Mouse (Mus musculus): ENCODE data around the gene Nbeal2.
A peak's percentile ranks its signal among the peaks of the same experiment; 100 is the strongest.

The Nbeal2 gene

GRCm38 (mm10) chr9:110673107-110673752, 19.3 kb upstream of the Nbeal2 start:
- DNase-seq: no peak

DNA sequence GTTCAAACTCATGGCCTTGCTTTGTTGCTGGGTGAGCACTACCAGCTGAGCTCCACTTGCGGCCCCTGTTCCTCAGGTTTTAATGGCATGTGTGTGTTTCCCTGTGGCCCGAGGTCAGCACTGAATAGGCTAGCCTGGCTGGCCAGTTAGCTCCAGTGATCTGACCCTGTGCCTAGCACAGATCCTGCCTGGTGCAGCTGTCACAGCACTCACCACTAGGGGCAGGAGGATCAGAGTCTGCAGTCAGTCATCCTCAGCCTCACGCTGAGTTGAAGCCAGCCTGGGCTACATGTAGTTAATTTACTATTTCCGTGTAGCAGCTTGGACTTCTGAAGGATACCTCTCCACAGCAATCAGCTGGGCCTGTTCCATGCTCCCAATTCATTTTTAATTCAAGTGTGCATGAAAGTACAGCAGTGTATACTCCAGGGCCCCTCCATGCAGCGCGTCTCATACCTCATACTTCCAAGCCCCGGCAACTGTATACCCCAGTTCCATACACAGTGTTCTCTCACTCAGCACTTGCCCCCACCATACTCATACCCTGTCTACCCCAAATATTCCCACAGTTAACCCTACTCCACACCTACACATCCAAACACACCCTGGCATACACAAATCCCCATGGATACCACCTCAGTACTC, 18.6 kb upstream of the Nbeal2 start:
- peak in 1 of 2 experiments; percentile 62 for DNase-seq

GRCm38 (mm10) chr9:110669785-110670184, 15.8 kb upstream of the Nbeal2 start:
- DNase-seq: no peak

- DNase-seq: peak; percentile 18 to 57
These were observed 14.8 kb upstream of the Nbeal2 start for GRCm38 (mm10) chr9:110668601-110669293.

DNA sequence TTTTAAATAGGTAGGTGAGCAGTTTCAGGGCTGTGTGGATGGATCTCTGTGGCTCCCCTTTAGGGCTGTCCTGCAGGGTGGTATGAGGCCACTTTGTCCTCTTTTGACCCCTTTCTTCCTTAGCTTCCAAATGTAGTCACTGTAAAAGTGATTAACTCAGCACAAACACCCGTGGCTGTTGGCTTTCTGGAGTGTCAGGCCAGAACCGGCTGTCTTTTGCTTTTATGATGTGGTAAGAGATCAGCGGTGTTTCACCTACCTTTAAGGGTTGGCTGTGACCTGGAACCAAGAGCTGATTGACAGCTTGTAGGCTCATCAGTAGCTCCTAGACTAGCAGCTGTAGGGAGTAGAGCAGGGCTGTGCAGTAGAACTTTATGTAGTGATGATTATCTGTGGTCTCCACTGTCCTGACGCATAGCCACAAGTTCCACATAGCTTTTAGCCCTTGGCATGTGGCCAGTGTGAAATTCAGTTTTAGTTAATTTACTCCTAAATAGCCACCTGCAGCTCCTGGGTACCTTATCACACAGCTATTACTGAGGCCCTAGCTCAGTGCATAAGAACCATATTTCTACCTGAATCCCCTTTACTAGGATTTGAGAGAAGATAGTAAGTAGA, 13.4 kb upstream of the Nbeal2 start:
- no peak for DNase-seq

DNA sequence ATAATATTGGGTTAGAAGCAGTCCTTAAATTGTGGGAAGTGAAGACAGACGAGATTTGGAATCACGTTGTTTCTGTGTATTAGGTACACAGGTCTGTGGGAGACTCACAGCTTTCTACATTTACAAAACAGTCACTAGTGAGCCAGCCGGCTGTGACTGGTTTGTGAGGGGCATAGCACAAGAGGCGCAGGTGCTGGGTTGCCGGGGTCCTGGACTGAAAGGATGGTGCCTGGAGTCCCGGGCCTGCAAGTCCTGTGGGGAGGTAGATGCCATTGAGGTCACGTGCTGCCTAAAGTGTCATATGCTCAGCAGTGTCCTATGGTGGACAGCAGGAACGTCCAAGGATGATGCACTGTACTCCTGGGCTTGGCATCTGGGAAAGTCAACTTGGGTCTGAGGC, 12.4 kb upstream of the Nbeal2 start:
- no peak for DNase-seq

DNA sequence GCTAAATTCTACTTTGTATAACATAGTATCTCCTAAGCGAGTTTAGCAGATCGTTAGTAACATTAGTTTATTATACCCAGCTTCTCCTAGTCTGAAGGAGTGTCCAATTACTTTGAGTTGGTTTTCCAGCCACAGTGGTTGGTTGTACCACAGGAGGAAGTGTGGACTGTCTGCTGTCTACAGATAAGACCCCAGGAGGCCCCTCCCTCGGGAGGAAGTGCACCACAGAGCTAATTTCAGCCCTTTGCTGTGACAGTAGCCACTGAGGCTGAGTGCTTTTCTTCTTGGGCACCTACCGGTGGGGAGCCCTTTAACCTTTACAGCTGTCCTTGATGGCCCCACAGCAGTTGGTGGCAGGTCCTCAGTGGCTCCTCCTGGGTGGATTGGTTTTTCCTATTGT, 12.0 kb upstream of the Nbeal2 start:
- DNase-seq: peak; percentile 66 to 74

- no peak for DNase-seq
These were observed 8.9 kb upstream of the Nbeal2 start for GRCm38 (mm10) chr9:110662844-110663243.

DNA sequence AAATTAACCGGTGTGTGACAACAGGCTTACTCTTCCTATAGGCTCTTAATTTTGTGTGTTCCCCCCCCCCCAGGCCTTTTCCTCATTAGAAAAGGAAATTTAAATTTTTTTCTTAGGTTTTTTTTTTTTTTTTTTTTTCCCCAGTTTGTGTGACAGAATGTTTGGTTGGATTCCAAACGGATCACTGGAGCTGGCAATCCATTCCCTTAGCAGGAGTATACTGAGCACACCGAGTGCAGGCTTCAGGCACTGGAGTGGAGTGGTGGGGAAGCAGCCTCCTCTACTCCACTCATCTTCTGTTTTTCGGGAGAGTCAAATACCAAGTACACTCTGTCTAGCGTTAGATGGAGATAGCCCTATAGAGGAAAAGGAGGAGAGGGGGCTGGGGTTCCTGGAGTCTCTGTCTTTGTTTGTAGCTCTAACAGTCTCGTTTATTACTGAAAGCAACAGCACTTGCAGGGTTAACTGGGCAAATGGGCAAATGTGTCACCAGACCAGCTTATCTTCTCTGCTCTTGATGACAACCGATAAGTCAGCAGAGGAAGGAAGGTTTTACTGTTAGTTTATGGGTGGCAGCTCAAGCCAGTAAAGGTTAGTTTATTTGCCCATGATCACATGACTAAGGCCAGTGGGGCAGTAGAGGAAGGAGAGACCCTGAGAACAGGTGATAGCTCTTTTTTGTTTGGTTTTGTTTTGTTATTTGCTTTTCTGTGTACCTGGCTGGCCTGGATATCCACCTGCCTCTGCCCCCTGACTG, 7.1 kb upstream of the Nbeal2 start:
- no peak for DNase-seq

- no peak for DNase-seq
These were observed 6.2 kb upstream of the Nbeal2 start for GRCm38 (mm10) chr9:110660208-110660607.

- no peak for DNase-seq
These were observed 5.6 kb upstream of the Nbeal2 start for GRCm38 (mm10) chr9:110659521-110659920.

DNA sequence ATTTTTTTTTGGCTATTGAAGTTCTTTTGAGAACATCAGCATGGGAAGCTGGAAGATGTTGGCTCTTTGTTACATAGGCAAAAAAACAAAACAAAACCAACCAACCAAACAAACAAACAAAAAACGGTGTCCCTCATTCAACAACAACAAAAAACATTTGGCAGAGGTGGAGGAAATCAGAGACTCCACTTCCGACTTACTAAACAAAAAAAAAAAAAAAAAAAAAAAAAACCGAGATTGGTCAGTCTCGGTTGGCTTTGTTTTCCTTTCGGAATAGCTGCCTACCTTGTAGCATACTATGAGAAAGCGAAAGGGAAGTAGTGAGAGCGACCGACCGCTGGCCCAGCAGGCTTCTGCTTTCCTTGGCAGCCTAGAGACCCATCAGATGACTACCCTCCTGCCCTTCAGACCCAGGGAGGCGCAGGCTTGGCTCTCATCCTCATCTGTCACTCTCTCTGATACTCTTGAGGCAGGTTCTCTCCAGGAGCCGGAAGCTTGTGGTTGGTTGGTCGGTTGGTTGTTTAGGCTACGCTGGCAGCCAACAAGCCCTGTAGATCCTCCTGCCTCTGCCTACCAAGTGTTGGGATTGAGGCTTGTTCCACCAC, 3.6 kb upstream of the Nbeal2 start:
- DNase-seq: peak; percentile 60 to 66

DNA sequence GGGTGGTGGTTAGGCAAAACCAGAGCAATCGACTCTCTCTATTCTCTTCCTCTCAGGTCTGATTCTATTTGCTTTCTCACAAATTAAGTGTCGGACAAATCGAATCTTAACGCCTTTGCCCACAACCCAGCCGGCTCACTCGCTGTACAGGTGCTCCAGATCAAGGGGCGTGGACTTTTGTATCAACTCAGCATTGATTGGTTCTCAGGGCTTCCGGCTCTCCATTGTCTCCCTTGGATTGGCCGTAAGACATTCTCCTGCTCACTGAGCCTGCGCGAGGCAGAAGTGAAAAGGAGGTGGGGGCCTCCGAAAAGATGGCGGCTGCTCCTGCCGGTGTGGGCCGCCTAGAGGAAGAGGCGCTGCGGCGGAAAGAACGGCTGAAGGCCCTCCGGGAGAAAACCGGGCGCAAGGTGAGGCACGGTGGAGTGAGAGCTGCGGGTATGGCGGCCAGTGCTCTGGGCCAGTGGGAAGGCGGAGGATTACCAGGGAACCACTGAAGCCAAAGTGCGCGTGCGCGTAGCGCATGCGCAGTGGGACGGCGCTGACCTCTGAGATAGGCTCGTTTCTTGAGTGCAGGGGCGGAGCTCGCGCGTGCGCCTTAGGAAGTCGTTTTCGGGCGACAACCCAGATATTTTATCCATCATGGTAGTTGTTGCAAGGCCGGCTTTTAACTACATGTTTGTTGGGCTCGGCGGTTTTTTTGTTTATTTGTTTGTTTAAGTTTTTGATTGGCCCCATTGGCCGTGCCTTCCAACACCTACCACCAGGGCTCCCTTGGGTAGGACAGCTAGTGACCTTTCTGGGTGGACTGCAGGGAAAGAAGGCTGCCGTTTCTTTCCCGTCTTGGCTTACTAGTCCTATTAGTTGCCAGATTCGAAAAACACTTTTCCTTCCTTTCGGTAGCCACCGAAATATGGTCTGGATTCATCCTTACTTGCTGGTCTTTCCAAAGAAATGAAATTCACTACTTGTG, 2.6 kb upstream of the Nbeal2 start, which contains the start of gene Ccdc12:
Gene Ccdc12, plus strand, starts transcription at position 255 of the 973 bp plus-strand sequence.
- peak; percentile 96 to 97 for DNase-seq

DNA sequence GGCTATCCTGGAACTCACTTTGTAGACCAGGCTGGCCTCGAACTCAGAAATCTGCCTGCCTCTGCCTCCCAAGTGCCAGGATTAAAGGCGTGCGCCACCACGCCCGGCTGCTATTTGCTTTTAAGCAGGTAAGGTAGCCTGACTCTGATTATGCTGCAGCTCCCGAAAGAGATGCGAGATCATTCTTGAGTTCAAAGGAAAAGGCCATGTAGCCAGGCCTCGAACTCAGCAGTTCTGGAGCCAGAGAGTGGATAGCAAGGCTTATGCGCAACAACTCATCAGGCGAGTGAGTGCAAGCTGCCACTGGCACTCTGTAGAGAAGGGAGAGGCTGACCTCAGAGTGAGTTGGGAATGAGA, 1.7 kb upstream of the Nbeal2 start:
- DNase-seq: no peak

GRCm38 (mm10) chr9:110654726-110655650, 1.0 kb upstream of the Nbeal2 start:
- no peak for DNase-seq

DNA sequence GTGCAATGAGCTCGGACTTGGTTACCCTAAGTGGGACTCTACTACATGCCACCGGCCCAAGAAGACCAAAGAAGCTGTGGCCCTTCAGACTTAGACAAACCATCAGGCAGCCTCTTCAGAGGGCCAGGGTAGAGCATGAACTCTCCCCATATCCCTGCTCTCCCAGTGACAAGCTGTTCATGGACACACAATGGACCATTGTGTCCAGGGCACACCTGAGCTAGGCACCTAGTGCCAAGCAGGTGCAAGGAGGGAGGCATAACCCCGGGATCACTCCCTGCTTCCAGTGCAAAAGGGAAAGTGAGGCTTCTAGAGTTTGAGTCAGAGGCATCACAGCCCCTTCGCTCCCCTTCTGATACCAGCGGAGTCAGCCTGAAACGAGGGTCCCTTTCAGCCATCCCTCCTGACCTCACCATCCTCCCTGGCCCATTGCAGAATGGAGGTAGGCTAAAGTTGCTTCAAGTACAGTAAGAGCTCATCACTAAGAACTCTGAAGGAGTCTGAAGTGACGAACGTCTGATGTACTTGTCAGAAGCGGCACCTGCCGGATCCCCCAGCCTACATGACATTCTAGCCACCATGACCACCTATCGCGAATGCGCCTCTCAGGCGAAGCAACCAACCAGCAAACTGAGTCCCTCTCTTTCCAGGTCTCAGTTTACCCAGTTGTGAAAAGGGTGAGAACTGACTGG, 852 bp downstream of the Nbeal2 start:
- no peak for DNase-seq

DNA sequence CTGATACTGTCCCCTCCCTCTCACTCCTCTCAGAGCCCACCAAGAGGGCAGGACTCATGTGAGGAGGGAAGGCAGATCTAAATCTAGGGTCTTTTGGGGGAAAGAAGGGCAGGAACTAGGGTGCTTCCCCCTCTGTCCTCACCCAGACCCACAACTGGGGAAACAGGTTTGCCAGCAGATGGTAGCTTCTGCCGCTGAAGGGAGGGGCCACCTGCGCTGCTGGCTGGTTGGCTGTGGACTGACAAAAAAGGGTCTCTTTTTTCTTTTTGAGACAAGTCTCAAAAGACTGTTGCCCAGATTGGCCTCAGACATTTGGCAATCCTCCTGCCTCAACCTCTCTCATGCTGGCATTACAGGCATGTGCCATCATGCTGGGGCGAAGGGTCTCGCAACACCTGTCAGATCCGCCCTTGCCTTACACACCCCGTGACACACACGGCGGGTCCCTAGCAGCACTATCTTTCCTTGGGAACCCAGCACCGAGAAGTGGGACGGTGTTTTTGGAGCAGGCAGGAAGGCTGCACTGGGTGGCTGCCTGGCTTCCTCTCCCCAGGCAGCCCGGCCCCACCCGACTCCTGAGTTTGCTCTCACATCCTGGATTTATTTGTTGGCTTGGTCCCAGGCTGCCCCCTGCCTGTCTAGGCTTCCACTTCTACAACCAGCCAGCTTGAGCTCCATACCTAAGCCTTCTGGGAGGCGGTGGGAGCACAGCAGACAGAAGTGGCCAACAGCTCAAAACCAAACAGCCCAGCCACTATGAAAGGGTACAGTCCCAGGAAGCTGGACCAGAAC, 1.8 kb downstream of the Nbeal2 start:
- DNase-seq: peak; percentile 78 to 83

DNA sequence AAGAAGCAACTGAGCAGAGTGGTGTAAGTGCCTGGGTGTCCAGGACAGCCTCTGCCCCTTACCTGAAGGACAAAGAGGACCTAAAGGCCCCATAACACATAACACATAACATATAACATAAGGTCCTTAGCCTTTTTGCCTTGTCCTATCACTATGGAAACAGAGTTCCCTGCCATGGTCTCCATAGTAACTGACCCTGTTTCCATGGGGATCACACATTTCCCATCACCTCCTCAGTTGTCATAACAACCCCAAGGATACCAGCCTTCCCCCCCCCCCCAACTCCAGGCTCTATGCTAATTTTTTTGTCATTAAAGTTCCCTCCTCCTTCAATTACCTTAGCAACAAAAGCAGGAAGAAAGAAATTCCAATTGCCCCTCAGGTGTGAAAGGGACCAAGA, 4.2 kb downstream of the Nbeal2 start:
- DNase-seq: no peak

GRCm38 (mm10) chr9:110645219-110645618, 8.7 kb downstream of the Nbeal2 start:
- DNase-seq: peak in 1 of 2 experiments; percentile 38

Measured in lung, adult 18-20 months (tissue).